ENCODE assay signal across 8 mouse cellular contexts in the genomic region with DNA sequence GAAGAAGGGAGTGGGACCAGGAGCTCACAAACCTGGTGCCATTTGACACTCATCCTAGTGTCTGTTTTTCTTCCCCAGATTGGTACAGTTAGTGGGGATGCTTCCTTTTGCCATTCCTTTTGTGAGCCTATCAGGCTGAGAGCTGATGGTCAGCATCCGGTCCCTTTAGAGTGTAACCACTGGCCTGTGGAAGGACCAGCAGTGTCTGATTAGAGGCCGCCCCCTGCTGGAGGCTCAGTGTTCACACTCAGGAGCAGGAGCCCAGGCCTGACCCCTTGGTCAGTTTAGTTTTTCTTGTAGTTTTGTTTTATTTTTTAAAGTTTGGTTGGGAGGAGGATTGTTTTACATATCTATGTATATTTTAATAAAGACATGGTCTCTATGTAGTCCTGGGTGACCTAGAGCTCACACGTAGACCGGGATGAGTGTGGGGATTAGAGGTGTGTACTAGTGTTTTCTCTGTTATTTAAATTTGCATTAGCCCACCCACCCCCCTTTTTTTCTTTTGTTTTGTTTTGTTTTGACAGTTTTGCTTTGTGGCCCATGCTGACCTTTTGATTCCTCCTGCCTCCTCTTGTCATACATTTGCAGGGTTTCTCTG. TPM values are rescaled to one million over a fixed set of nuclear protein-coding genes. Genes with fewer than 3 reads are reported as not detected.
DNase-seq lines count a peak whose midpoint lies in the region; ATAC-seq and TF ChIP-seq lines count a peak whose summit lies in the region.

No protein-coding gene starts in this region.

- H3K9ac ChIP-seq in forebrain, embryonic 15.5 days (replicated peaks) = no peak overlapping the region

- peaks cover 99% of the 10 kb centered on the region for H3K36me3 ChIP-seq in E14TG2a.4 (ENCODE audit: insufficient read depth, low read length)
- H3K36me3 ChIP-seq in forebrain, embryonic 15.5 days = peaks cover 97% of the 10 kb centered on the region
- peaks cover 100% of the 10 kb centered on the region for H3K36me3 ChIP-seq in hindbrain, embryonic 10.5 days

- no peaks in the 10 kb centered on the region for H3K27me3 ChIP-seq in E14TG2a.4 (ENCODE audit: insufficient read depth, low read length)
- H3K27me3 ChIP-seq in forebrain, embryonic 15.5 days = no peaks in the 10 kb centered on the region
- no peaks in the 10 kb centered on the region for H3K27me3 ChIP-seq in hindbrain, embryonic 10.5 days (ENCODE audit: insufficient read depth, poor library complexity, severe bottlenecking)

- no peaks in the 10 kb centered on the region for H3K9me3 ChIP-seq in E14TG2a.4 (ENCODE audit: low read length)
- no peaks in the 10 kb centered on the region for H3K9me3 ChIP-seq in forebrain, embryonic 15.5 days
- H3K9me3 ChIP-seq in hindbrain, embryonic 10.5 days = no peaks in the 10 kb centered on the region

- no peak overlapping the region for H3K4me2 ChIP-seq in forebrain, embryonic 15.5 days (replicated peaks)

- WGBS in forebrain, embryonic 15.5 days = 49% methylated on average over 4 of the region's 4 CpGs
- WGBS in hindbrain, embryonic 10.5 days = 67% methylated on average over 4 of the region's 4 CpGs

- peak; percentile 61 for TF ChIP-seq CTCF in E14TG2a.4 (conservative IDR thresholded peaks at IDR 0.05; ENCODE audit: low read length)

- peak; percentile 74 for DNase-seq in hindbrain, embryonic 10.5 days (ENCODE audit: low spot score)
- peak; percentile 58 to 64 for DNase-seq in layer of hippocampus, postnatal 14 days (ENCODE audit: low spot score in 2 of 2)
- DNase-seq in lung, postnatal 10 days = peak; percentile 93
- peak; percentile 87 for DNase-seq in retina, embryonic 14.5 days (ENCODE audit: low spot score)
- DNase-seq in thymus, postnatal 25 days = peak; percentile 76

- ATAC-seq in cerebellum, adult (ENCODE audit: insufficient number of reproducible peaks, low FRiP score, low TSS enrichment) = peak; percentile 66; the same call in 1 of the 2 replicates
- ATAC-seq in forebrain, embryonic 15.5 days (replicated peaks) = 0 out of 2 replicates have a peak, but pooled peaks have one; percentile 73

- no peak overlapping the region for H3K27ac ChIP-seq in forebrain, embryonic 15.5 days (replicated peaks)
- H3K27ac ChIP-seq in hindbrain, embryonic 10.5 days = no peak overlapping the region

- H3K4me1 ChIP-seq in E14TG2a.4 (replicated peaks; ENCODE audit: low read depth, low read length) = peaks cover 32% of the 10 kb centered on the region
- H3K4me1 ChIP-seq in forebrain, embryonic 15.5 days = no peaks in the 10 kb centered on the region
- H3K4me1 ChIP-seq in hindbrain, embryonic 10.5 days (replicated peaks) = no peaks in the 10 kb centered on the region

- H3K4me3 ChIP-seq in E14TG2a.4 (replicated peaks; ENCODE audit: low read length) = no peak overlapping the region
- no peak overlapping the region for H3K4me3 ChIP-seq in forebrain, embryonic 15.5 days
- H3K4me3 ChIP-seq in hindbrain, embryonic 10.5 days = no peak overlapping the region

RNA-seq across cellular contexts. Expression of a gene that starts 25.5 kb away (rescaled TPM):
- polyA plus RNA-seq in forebrain, embryonic 15.5 days (2015; fragmentation: Nextera tagmentation; extraction: Ambion mirVana) = 22.3 and 25.2 TPM in 2 replicates
- 20.5 and 23.0 TPM in 2 replicates for polyA plus RNA-seq in hindbrain, embryonic 10.5 days (2016; fragmentation: Nextera tagmentation; extraction: Ambion mirVana)
- total RNA-seq in layer of hippocampus, postnatal 14 days (2021) = 10 to 100 TPM; 49.0 to 54.2 TPM

RNA-seq across cellular contexts. Expression of a gene that starts 26.4 kb away (rescaled TPM):
- polyA plus RNA-seq in forebrain, embryonic 15.5 days (2015; fragmentation: Nextera tagmentation; extraction: Ambion mirVana) = 63.5 and 70.2 TPM in 2 replicates
- polyA plus RNA-seq in hindbrain, embryonic 10.5 days (2016; fragmentation: Nextera tagmentation; extraction: Ambion mirVana) = 67.4 and 70.9 TPM in 2 replicates
- 10 to 100 TPM; 90.2 to 90.8 TPM for total RNA-seq in layer of hippocampus, postnatal 14 days (2021)

RNA-seq across cellular contexts. Expression of a gene that starts 38.6 kb away (rescaled TPM):
- 290 and 303 TPM in 2 replicates for polyA plus RNA-seq in forebrain, embryonic 15.5 days (2015; fragmentation: Nextera tagmentation; extraction: Ambion mirVana)
- polyA plus RNA-seq in hindbrain, embryonic 10.5 days (2016; fragmentation: Nextera tagmentation; extraction: Ambion mirVana) = 371 and 455 TPM in 2 replicates
- 100 to 1,000 TPM in 1 of 2 experiments, 10 to 100 TPM in 1; 95.9 to 105 TPM for total RNA-seq in layer of hippocampus, postnatal 14 days (2021)

RNA-seq across cellular contexts. Expression of a gene that starts 51.3 kb away (rescaled TPM):
- polyA plus RNA-seq in forebrain, embryonic 15.5 days (2015; fragmentation: Nextera tagmentation; extraction: Ambion mirVana) = 5.1 and 6.7 TPM in 2 replicates
- polyA plus RNA-seq in hindbrain, embryonic 10.5 days (2016; fragmentation: Nextera tagmentation; extraction: Ambion mirVana) = 0.63 and 0.91 TPM in 2 replicates
- 10 to 100 TPM; 19.7 to 23.6 TPM for total RNA-seq in layer of hippocampus, postnatal 14 days (2021)
